Mouse (Mus musculus) thymus, adult 2 months (tissue): Measurements from ENCODE around the gene Gm12216. TPM values are rescaled to one million over a fixed set of nuclear protein-coding genes. Genes with fewer than 3 reads are reported as not detected.

ENCODE experiments used
- DNase-seq: peaks from one replicate; pipeline ENCODE4 v3.0.0; 2021
- H3K27ac ChIP-seq: fragments of 200-500 bp; 2 replicates; pipeline ENCODE4 v1.5.1; 2012; ENCODE audit warnings: low read length, control low read depth; ENCODE audit not compliant: control insufficient read depth, insufficient read depth
- H3K27me3 ChIP-seq: fragments of 200-500 bp; 2 replicates; pipeline ENCODE4 v1.6.1; 2012; ENCODE audit warnings: mild to moderate bottlenecking, low read length, moderate library complexity, mixed read lengths; ENCODE audit not compliant: control insufficient read depth, insufficient read depth
- H3K36me3 ChIP-seq: fragments of 200-500 bp; 2 replicates; pipeline ENCODE4 v1.6.1; 2012; ENCODE audit warnings: mild to moderate bottlenecking, low read length, moderate library complexity; ENCODE audit not compliant: control insufficient read depth, insufficient read depth
- H3K4me1 ChIP-seq: fragments of 200-500 bp; replicated peaks from 2 replicates; pipeline ENCODE4 v1.6.1; 2012; ENCODE audit warnings: low read length; ENCODE audit not compliant: control insufficient read depth, insufficient read depth
- H3K4me3 ChIP-seq: fragments of 200-500 bp; 2 replicates; pipeline ENCODE4 v1.5.1; 2012; ENCODE audit warnings: mild to moderate bottlenecking, low read length, control low read depth, moderate library complexity; ENCODE audit not compliant: control insufficient read depth, insufficient read depth
- CTCF ChIP-seq: fragments of 200-500 bp; IDR thresholded peaks from 2 replicates; pipeline ENCODE4 v1.5.1; 2012; ENCODE audit warnings: mild to moderate bottlenecking, control low read depth, low read length, moderate library complexity, borderline replicate concordance; ENCODE audit not compliant: control insufficient read depth, poor library complexity, insufficient read depth; ENCODE audit errors: extremely low read depth
- POLR2A ChIP-seq: fragments of 200-500 bp; IDR thresholded peaks from 2 replicates; pipeline ENCODE4 v1.6.1; 2012; ENCODE audit warnings: mild to moderate bottlenecking, low read length, control low read depth, moderate library complexity; ENCODE audit not compliant: control insufficient read depth, poor library complexity, insufficient read depth; ENCODE audit errors: extremely low read depth
- WGBS: fragments of 180-500 bp; shearing (Covaris S2); methylation state at CpG from one replicate; pipeline ENCODE4 v1.1.7; 2018; 5-methylcytosine and 5-hydroxymethylcytosine counted together
- polyA plus RNA-seq: library from polyadenylated mRNA; depleted of rRNA; stranded (reverse); fragments of >200 nt; gene quantifications from 2 replicates; pipeline ENCODE4 v1.2.3, GENCODE M21; 2012

The Gm12216 gene
- polyA plus RNA-seq, 1 experiment: 11.1 TPM

GRCm38 (mm10) chr11:53805786-53806185 is 53.3 kb downstream of the Gm12216 start:
- no peak overlapping the region for H3K4me3 ChIP-seq
- H3K27me3 ChIP-seq: no peaks in the 10 kb centered on the region
- no peak overlapping the region for H3K27ac ChIP-seq
- no peak for DNase-seq
- TF ChIP-seq POLR2A: no peak
- no peak for TF ChIP-seq CTCF
- H3K36me3 ChIP-seq: no peaks in the 10 kb centered on the region
- 75% methylated on average over 9 of the region's 9 CpGs for WGBS
- peaks cover 16% of the 10 kb centered on the region for H3K4me1 ChIP-seq

GRCm38 (mm10) chr11:53804569-53805344 is 54.3 kb downstream of the Gm12216 start:
- Histone ChIP-seq H3K27me3 (no peaks in the 10 kb centered on the region), H3K4me3 (no peak overlapping the region), H3K36me3 (no peaks in the 10 kb centered on the region), H3K27ac (no peak overlapping the region), H3K4me1 (peaks cover 21% of the 10 kb centered on the region)
- no peak for DNase-seq
- TF ChIP-seq CTCF: no peak
- no peak for TF ChIP-seq POLR2A
- WGBS: 89% methylated on average over 14 of the region's 14 CpGs

- Histone ChIP-seq H3K4me3 (no peak overlapping the region), H3K27me3 (no peaks in the 10 kb centered on the region), H3K4me1 (peaks cover 26% of the 10 kb centered on the region), H3K27ac (no peak overlapping the region), H3K36me3 (no peaks in the 10 kb centered on the region)
- WGBS: 61% methylated on average over 6 of the region's 6 CpGs
- TF ChIP-seq POLR2A (no peak), CTCF (no peak)
- DNase-seq: no peak
These were observed 55.6 kb downstream of the Gm12216 start for GRCm38 (mm10) chr11:53803494-53803893.

- H3K27ac ChIP-seq: no peak overlapping the region
- no peak overlapping the region for H3K4me3 ChIP-seq
- no peaks in the 10 kb centered on the region for H3K36me3 ChIP-seq
- no peak for TF ChIP-seq POLR2A
- TF ChIP-seq CTCF: no peak
- H3K4me1 ChIP-seq: peaks cover 26% of the 10 kb centered on the region
- WGBS: 35% methylated on average over 12 of the region's 12 CpGs
- H3K27me3 ChIP-seq: no peaks in the 10 kb centered on the region
- DNase-seq: no peak
These were observed 56.0 kb downstream of the Gm12216 start for GRCm38 (mm10) chr11:53803093-53803492.

GRCm38 (mm10) chr11:53800975-53801374 is 58.1 kb downstream of the Gm12216 start:
- no peaks in the 10 kb centered on the region for H3K27me3 ChIP-seq
- no peaks in the 10 kb centered on the region for H3K36me3 ChIP-seq
- no peak overlapping the region for H3K27ac ChIP-seq
- H3K4me1 ChIP-seq: peaks cover 35% of the 10 kb centered on the region
- TF ChIP-seq POLR2A (no peak), CTCF (no peak)
- DNase-seq: no peak
- WGBS: 98% methylated on average over 5 of the region's 5 CpGs
- H3K4me3 ChIP-seq: no peak overlapping the region

GRCm38 (mm10) chr11:53800036-53800435 is 59.0 kb downstream of the Gm12216 start:
- no peak overlapping the region for H3K27ac ChIP-seq
- H3K27me3 ChIP-seq: no peaks in the 10 kb centered on the region
- no peak overlapping the region for H3K4me3 ChIP-seq
- TF ChIP-seq CTCF: no peak
- TF ChIP-seq POLR2A: no peak
- no peaks in the 10 kb centered on the region for H3K36me3 ChIP-seq
- 56% methylated on average over 4 of the region's 4 CpGs for WGBS
- H3K4me1 ChIP-seq: peaks cover 43% of the 10 kb centered on the region
- DNase-seq: no peak

GRCm38 (mm10) chr11:53798041-53798711 is 60.9 kb downstream of the Gm12216 start:
- Histone ChIP-seq H3K4me3 (no peak overlapping the region), H3K27ac (no peak overlapping the region), H3K36me3 (no peaks in the 10 kb centered on the region), H3K27me3 (no peaks in the 10 kb centered on the region), H3K4me1 (peaks cover 48% of the 10 kb centered on the region)
- WGBS: 93% methylated on average over 10 of the region's 10 CpGs
- no peak for DNase-seq
- no peak for TF ChIP-seq POLR2A
- no peak for TF ChIP-seq CTCF
